Mouse (Mus musculus) testis, postnatal 14 days (tissue): Measurements from ENCODE around the gene Hist1h4a.

ENCODE experiments used
- DNase-seq: peaks from one replicate; pipeline ENCODE4 v3.0.0; 2021; ENCODE audit warnings: low spot score

Hist1h4a gene

GRCm38 (mm10) chr13:23757921-23758320 lies 3.1 kb downstream of the Hist1h4a start:
- no peak for DNase-seq

GRCm38 (mm10) chr13:23757211-23757773 lies 3.7 kb downstream of the Hist1h4a start:
- peak; percentile 73 for DNase-seq

GRCm38 (mm10) chr13:23756790-23757189 lies 4.2 kb downstream of the Hist1h4a start, which contains the start of gene Hist1h4b:
Gene Hist1h4b, plus strand, starts transcription at chr13:23757013.
- DNase-seq: peak; percentile 95

GRCm38 (mm10) chr13:23755000-23755399 lies 6.0 kb downstream of the Hist1h4a start:
- DNase-seq: no peak

GRCm38 (mm10) chr13:23753314-23754078 lies 7.5 kb downstream of the Hist1h4a start:
- no peak for DNase-seq

GRCm38 (mm10) chr13:23752742-23753172 lies 8.3 kb downstream of the Hist1h4a start:
- DNase-seq: peak; percentile 46

- peak; percentile 85 for DNase-seq
Observed at GRCm38 (mm10) chr13:23752067-23752741, 8.8 kb downstream of the Hist1h4a start, which contains the start of gene Hist1h3b. Gene Hist1h3b, plus strand, starts transcription at chr13:23752267.

- peak; percentile 48 for DNase-seq
Observed at GRCm38 (mm10) chr13:23751478-23751956, 9.5 kb downstream of the Hist1h4a start.

GRCm38 (mm10) chr13:23750839-23751477 lies 10.1 kb downstream of the Hist1h4a start, which contains the start of gene Hist1h2ab:
Gene Hist1h2ab, plus strand, starts transcription at chr13:23751126.
- DNase-seq: peak; percentile 87

- DNase-seq: no peak
Observed at GRCm38 (mm10) chr13:23749563-23750121, 11.4 kb downstream of the Hist1h4a start.

- DNase-seq: no peak
Observed at GRCm38 (mm10) chr13:23747892-23748288, 13.1 kb downstream of the Hist1h4a start.

GRCm38 (mm10) chr13:23747081-23747891 lies 13.7 kb downstream of the Hist1h4a start:
- DNase-seq: no peak

GRCm38 (mm10) chr13:23746201-23747080 lies 14.6 kb downstream of the Hist1h4a start, which contains the start of gene Hist1h2bb:
Gene Hist1h2bb, plus strand, starts transcription at chr13:23746734.
- peak; percentile 86 for DNase-seq

GRCm38 (mm10) chr13:23745381-23746161 lies 15.5 kb downstream of the Hist1h4a start, which contains the start of gene Hist1h3c:
Gene Hist1h3c, minus strand, starts transcription at chr13:23745602.
- peak; percentile 84 for DNase-seq

- no peak for DNase-seq
Observed at GRCm38 (mm10) chr13:23744421-23745380, 16.3 kb downstream of the Hist1h4a start.

- no peak for DNase-seq
Observed at GRCm38 (mm10) chr13:23743963-23744362, 17.1 kb downstream of the Hist1h4a start.

- no peak for DNase-seq
Observed at GRCm38 (mm10) chr13:23743215-23743614, 17.8 kb downstream of the Hist1h4a start.

GRCm38 (mm10) chr13:23742007-23742406 lies 19.0 kb downstream of the Hist1h4a start:
- no peak for DNase-seq
